Mouse (Mus musculus): ENCODE results near the gene Mtfp1.
"Not testable (repeated sequence)": the region's sequence is repeated elsewhere in the genome, so short reads cannot be mapped to it uniquely, and the experiment has no call there.

The Mtfp1 gene

DNA sequence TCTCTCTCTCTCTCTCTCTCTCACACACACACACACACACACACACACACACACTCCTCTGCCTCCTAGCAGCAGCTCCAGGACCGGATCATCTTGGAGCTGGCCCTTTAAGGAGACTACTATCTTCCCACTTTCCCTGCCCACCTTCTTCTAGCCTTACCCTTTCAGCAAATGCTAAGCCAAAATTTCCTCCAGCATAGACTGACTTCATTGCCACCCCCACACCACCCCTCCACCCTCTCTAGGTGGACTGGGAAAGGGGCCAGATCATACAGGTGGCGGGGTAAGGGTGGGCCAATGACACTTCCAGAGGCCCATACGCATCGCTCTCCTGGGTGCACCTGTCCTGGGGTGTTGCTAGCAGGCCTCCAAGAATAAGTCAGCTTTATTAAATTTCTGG, 20.2 kb upstream of the Mtfp1 start:
- in situ Hi-C loops (cut with MboI, MseI): no loop called here

DNA sequence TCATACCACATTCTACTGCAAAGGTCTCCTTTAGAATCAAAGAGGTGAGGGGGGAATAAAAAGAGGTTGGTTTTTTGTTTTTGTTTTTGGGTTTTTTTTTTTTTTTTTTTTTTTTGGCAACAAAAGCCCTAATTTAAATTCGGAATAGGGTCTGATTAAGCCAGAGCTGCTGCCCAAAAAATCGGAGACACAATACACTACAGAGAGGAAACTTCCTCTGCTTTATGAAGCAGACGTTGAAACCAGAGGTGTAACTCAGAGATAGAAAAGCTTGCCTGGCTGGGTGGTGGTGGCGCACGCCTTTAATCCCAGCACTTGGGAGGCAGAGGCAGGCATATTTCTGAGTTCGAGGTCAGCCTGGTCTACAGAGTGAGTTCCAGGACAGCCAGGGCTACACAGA, 19.3 kb upstream of the Mtfp1 start:
- in situ Hi-C loops (cut with MboI, MseI): not testable (repeated sequence)

- in situ Hi-C loops (cut with MboI, MseI): no loop called here
Measured at GRCm38 (mm10) chr11:4113970-4114369, 18.7 kb upstream of the Mtfp1 start.

DNA sequence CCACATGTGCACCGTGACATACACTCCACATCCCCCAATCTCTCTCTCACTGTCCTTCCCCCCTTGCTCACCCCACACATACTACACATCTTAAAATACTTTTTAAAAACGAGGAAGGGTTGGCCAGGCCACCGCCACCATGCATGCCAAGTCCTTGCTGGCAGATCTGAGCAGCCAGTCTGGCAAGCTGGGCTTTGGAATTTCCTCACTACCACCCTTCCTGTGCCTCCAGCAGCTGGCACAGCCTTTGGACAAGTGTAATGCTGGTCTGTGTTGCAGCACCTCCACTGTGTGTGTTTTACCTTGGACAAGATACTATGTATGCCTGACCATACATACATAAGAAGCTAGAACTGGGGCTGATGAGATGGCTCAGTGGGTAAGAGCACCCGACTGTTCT, 18.3 kb upstream of the Mtfp1 start:
- in situ Hi-C loops (cut with MboI, MseI): no loop called here

DNA sequence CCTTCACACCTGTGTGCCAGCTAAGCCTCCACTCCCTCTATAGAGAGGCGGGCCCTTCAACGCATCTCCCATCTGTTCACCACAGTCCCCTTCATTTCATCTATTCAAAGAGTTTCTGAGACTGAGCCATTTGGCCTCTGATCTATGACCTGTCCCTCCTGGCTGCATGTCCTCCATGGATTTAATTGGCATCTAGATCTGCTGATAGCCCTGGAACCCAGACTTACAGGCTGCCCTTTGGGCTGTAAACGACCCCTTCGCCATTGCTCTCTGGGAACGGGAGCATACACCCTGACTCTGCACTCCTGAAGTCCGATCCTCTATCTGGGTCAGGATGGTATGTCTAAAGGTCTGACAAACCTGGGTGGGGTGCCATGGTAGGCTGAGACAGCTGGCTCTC, 17.6 kb upstream of the Mtfp1 start:
- in situ Hi-C loops (cut with MboI, MseI): no loop called here

DNA sequence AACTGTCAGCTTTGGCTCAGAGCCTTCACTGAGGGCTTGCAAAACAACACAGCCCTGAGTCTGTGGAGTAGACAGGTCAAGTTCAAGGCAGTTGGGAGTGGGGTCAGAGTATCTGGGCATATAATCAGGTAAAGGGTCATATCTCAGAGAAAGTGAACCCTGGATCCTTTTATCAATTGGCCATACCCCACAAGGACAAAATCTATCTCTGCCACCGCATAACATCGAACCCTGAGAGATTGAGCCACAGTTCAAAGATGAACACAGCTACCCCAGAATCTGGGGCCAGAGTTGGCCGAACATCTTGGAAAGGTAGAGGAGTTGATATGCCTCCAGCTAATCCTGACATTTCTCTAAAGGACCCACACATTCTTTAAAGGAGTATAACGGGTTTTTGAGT, 16.8 kb upstream of the Mtfp1 start:
- in situ Hi-C loops (cut with MboI, MseI): no loop called here

DNA sequence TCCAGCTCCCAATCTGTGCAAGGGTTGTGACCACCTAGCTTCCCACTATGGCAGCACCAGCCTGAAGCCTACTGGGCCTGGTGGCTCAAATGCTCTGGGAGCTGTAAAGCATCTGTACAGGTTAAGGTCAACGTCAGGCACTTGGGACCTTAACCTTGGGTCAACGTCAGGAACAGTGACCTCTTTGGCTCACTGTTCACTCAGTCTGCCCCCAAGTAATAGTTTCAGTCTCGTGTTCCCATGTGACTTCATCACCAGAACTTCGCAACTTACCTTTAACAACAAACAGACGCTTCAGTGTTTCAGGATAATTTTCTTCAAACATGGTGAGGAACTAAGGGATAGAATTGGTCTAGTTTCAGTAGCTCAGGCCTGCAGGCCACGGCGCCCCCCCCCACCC, 13.4 kb upstream of the Mtfp1 start:
- in situ Hi-C loops (cut with MboI, MseI): no loop called here

- in situ Hi-C loops (cut with MboI, MseI): not testable (repeated sequence)
Measured at GRCm38 (mm10) chr11:4107901-4108300, 12.7 kb upstream of the Mtfp1 start.

- in situ Hi-C loops (cut with MboI, MseI): no loop called here
Measured at GRCm38 (mm10) chr11:4105444-4105843, 10.2 kb upstream of the Mtfp1 start.

- in situ Hi-C loops (cut with MboI, MseI): no loop called here
Measured at GRCm38 (mm10) chr11:4104989-4105388, 9.7 kb upstream of the Mtfp1 start.

DNA sequence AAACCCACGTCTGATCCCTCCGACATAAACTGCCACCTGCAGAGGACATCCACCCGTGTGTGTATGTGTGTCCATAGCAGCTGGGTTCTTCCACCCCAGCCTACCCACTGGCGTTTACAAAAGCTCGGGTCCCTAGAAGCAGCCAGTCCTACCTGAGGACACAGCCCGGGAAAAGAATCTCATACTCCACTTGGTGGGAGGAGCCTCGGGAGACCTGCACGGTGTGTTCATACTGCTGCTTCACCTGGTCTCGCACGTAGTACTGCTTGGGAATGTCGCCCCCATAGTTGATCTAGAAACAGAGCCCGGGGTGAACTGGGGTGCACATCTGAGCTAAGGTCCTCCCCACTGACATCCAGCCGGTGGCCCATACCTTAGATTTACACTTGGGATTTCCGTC, 8.3 kb upstream of the Mtfp1 start:
- in situ Hi-C loops (cut with MboI, MseI): no loop called here

DNA sequence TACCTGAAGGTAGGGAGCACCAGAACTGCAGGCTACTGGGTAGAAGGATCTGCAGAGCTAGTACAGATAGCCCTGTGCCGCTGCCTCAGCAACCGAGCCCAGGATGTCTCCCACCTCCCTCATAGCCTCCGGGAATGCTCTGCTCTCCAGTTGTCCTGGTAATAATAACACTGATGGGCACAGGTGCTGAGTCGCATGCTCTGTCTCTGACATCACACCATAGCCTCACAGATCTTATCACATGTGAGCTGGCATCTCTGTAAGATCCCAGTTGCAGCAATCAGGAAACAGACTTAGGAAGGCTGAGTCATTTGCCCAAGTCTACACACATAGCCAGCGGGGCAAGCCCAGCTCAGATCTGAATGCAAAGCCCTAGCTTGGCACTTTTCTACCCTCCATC, 6.6 kb upstream of the Mtfp1 start:
- in situ Hi-C loops (cut with MboI, MseI): no loop called here

- in situ Hi-C loops (cut with MboI, MseI): no loop called here
Measured at GRCm38 (mm10) chr11:4099447-4099846, 4.2 kb upstream of the Mtfp1 start.

DNA sequence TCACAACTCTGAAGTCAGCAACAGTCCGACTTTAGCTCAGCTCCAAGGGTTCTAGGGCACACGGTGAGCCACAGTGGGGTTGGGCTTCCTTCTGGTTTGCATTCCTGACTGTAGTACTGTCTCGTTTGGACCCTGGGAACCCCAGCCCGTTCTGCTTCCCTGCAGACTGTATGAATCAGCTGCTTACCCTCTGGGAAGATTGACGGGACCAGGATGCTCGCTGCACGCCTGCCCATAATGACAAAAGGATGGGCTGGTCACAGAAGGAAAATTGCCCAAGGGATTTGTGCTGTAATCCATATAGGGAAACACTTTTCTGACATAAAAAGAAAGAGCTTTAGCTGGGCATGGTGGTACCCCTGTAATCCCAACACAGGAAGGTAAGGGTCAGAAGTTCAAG, 3.6 kb upstream of the Mtfp1 start:
- in situ Hi-C loops (cut with MboI, MseI): no loop called here

- in situ Hi-C loops (cut with MboI, MseI): no loop called here
Measured at GRCm38 (mm10) chr11:4098120-4098519, 2.9 kb upstream of the Mtfp1 start.

DNA sequence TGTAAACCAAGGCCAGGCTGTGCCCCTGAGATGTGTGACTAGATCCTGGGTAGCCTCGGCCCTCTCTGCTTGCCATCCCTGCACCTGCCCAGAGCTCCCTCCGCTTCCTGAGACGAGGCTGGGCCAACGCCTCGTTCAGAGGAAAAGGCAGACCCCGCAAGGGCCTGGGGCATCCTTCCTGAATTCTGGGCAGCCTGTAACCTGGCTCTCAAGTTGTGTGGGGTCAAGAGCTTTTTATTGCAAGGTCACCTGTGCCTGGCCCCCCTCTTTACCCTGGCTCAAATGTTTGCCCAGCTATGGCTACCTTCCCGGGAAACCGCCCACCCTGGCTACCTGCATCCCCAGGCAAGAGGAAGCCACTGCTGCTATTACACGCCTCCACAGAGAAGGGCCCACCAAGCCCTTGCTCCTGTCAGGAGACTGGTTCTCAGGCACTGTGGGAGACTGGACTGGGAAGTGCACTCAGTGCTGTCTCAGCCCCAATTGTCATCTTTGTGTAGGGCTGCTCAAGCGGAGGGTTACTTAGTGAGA, 1.9 kb upstream of the Mtfp1 start:
- in situ Hi-C loops (cut with MboI, MseI): no loop called here

DNA sequence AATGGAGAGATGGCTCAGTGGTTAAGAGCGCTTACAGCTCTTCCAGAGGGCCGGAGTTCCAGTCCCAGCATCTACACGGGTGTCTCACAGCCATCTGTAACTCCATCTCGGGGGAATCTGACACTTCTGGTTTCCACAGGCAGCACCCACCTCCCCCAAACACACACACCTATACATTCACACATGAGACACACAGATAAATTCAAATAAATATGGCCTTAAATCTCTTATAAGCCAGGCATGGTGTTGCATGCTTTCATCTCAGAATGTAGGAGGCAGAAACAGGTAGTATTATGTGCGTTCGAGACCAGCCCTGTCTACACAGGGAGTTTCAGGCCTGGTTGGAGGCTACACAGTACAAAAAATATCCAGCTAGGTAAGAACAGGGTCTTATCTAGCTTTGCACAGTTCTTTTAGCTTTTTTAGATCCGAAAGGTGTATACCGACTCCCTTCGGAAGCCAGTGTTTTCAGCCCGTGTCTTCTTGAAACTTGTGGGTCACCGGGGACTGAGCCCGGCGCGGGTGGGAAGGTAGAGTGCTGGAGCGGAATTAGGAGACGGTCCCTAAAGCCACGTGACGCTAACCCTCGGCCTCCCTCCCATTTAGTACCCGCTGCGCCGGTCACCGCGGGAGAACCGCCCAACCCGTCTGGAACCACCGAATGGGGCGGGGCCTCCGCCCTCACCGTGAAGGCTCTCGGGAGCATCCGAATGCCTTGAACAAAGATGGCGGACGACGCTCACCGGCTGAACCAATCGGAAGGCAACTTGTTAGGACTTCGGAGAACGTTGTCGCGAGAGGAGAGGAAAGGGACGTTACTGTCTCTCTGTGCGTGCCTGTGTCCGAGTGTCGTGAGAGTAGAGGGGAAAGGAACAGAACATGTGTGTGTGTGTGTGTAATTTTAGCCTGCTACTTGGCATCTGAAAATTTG, 1.1 kb upstream of the Mtfp1 start:
- in situ Hi-C loops (cut with MboI, MseI): no loop called here

- in situ Hi-C loops (cut with MboI, MseI): no loop called here
Measured at GRCm38 (mm10) chr11:4094378-4095170, 671 bp downstream of the Mtfp1 start.

GRCm38 (mm10) chr11:4093459-4094377, 1.5 kb downstream of the Mtfp1 start:
- in situ Hi-C loops (cut with MboI, MseI): no loop called here

- in situ Hi-C loops (cut with MboI, MseI): no loop called here
Measured at GRCm38 (mm10) chr11:4087267-4087666, 8.0 kb downstream of the Mtfp1 start.

GRCm38 (mm10) chr11:4086246-4086645, 9.0 kb downstream of the Mtfp1 start:
- in situ Hi-C loops (cut with MboI, MseI): no loop called here

All from T-helper 17 cell (primary cell).